Mouse (Mus musculus) large intestine, adult 2 months (tissue): ENCODE results near the gene Lrrc3c. TPM values are rescaled to one million over a fixed set of nuclear protein-coding genes. Genes with fewer than 3 reads are reported as not detected.
"Not testable (repeated sequence)": the region's sequence is repeated elsewhere in the genome, so short reads cannot be mapped to it uniquely, and the experiment has no call there.

ENCODE experiments used
- DNase-seq: peaks from one replicate; pipeline ENCODE4 v3.0.0-alpha.2; 2012; ENCODE audit warnings: low read depth, low spot score
- WGBS: fragments of 180-500 bp; shearing (Covaris S2); methylation state at CpG from one replicate; pipeline ENCODE4 v1.1.7; 2018; 5-methylcytosine and 5-hydroxymethylcytosine counted together
- polyA plus RNA-seq: library from polyadenylated mRNA; depleted of rRNA; stranded (reverse); fragments of >200 nt; gene quantifications from 2 replicates; pipeline ENCODE4 v1.2.3, GENCODE M21; 2012

The Lrrc3c gene
- polyA plus RNA-seq, 1 experiment = not detected

DNA sequence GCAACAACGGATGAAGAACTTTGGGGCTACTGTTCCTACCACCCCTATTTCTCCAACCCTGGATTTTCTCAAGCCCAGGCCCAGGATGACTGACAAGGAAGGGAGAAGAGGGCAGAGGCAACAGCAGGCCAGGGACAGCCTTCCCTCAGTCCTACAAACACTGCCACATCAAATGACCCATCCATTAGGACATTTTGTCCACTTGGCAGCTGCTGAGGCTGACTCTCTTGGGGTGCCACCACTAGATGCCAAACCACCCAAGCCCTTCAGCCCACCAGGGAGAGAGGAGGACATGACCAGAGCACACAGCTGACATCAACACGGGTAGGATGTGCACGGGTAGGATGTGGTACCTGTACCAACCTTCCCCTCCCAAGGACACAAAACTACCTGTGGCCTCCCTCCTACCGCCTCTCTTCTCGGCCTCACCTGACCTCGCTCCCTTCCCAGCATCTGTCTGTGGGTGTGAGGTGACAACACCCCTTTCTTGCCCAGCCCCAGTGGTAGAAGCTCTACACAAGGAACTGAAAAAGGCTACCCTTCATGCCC, 13.4 kb upstream of the Lrrc3c start:
- WGBS = 93% methylated on average over 6 of the region's 6 CpGs
- no peak for DNase-seq

- DNase-seq = no peak
- WGBS = 2% methylated on average over 22 of the region's 22 CpGs
Measured at GRCm38 (mm10) chr11:98586087-98586891, 11.8 kb upstream of the Lrrc3c start.

DNA sequence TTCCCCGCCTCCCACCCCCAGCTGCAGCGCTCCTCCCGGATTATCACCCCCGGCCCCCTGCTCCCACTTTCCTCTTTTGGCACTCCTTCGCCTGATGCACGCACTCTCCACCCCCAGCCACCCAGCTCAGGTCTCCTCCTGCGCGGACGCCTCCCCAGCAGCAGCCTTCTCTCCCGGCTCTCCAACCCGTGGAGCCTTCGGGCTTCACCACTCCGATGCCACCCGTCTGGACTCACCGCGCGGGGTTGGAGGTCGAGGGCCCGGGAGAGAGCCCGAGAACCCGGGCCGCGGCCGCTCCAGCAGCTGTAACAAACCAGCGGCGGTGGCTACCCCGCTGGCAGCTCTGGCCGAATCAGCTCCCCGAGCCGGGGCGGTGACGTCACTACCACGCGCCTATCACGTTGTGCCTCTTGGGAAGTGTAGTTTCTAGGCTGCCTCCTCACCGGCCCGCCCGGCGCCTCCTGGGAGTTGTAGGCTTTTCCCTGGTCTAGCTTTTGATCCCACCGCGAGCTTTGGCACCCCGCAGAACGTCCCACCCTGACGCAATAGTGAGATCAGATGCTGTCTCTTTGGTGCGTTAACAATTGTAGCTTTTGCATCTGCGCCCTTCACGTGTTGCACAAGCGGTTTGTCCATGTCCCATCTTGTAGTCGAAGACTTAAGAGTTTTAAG, 11.1 kb upstream of the Lrrc3c start, which contains the start of gene Ormdl3:
Gene Ormdl3, minus strand, starts transcription at position 477 of the 672 bp plus-strand sequence.
- DNase-seq = peak; percentile 94
- WGBS = under 1% methylated on average over 49 of the region's 49 CpGs

DNA sequence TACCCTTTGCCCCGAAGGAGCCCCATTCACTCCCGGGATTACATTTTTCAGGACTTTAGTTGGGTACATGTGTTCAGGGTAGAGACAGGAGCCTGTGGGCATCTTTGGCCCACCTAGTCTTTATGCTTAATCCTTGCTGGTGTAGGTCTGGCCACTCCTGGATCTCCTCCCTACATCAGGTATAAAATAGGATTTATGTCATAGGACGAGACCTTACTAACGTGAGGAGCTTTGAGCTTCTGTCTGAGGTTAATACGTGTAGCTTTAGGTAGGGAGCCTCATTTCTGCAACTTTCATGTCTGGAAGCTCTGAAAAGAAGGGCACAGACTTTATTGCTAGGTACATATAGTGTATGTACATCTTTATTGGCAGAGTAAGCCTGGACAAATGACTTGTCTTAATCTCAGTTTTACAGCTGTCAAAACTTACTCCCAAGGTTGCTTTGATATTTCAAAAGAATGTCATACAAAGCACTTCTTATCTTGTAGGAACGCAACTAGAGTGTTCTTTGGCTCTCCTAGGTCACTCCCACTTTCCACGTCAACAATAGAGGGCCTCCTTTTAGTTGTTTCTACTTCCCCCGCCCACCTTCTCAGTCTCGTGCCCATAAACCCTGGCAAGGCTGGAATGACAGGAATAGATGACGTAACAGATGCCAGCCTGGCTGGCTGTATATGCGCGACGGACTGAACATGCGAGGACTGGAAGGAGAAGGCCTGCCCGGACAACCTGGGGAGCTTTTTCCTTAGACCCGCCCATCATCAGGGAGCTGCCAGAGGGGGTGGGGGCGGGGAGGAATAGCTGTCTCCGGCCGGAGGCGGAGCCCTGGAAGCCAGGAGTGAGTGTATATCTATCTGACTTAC, 10.2 kb upstream of the Lrrc3c start:
- 4% methylated on average over 20 of the region's 20 CpGs for WGBS
- DNase-seq = peak; percentile 92

- no peak for DNase-seq
- WGBS = 54% methylated on average over 6 of the region's 6 CpGs
Measured at GRCm38 (mm10) chr11:98588833-98589281, 9.2 kb upstream of the Lrrc3c start.

GRCm38 (mm10) chr11:98589306-98589705, 8.8 kb upstream of the Lrrc3c start:
- DNase-seq = no peak
- 72% methylated on average over 8 of the region's 8 CpGs for WGBS

- no peak for DNase-seq
- WGBS = 56% methylated on average over 19 of the region's 19 CpGs
Measured at GRCm38 (mm10) chr11:98590548-98591445, 7.3 kb upstream of the Lrrc3c start.

DNA sequence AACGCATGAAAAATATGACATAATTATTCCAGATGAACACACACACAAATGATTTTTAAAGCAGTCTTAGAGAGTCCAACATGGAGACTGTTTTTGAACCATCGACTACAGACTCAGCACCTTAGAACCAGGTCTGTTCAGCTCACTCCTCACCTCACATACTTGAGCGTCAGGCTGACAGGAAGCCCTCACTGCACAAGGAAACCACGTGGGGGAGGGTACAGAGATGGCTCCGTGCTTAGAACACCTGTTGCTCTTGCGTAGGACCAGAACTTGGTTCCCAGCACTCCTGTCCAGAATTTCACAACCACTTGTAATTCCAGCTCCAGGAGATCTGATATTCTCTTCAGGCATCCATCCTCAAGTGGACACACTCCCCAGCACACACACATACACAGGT, 3.1 kb upstream of the Lrrc3c start:
- WGBS = 67% methylated on average over 6 of the region's 6 CpGs

DNA sequence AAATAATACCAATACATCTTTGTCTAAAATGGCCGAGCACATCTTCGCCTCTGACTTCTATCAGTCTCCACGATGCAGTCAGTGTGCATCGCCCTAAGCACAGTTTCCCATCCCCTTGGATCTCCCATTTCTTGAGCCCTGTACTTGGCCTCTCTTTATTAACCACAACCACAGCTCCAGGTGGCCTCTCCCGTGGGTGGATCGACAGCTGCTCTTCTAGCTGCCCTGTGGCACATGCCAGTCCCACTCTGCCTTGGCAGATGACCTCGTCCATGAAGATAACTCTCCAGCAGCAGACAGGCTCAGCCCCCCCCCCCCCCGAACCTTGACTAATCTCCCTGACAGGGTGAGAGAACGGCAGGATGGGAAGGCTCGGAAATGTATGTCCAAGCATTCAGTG, 2.6 kb upstream of the Lrrc3c start:
- DNase-seq = no peak
- 64% methylated on average over 10 of the region's 10 CpGs for WGBS

More for the DNA sequence above, 3.1 kb upstream of the Lrrc3c start:
- DNase-seq = no peak

- DNase-seq = no peak
- 46% methylated on average over 3 of the region's 3 CpGs for WGBS
Measured at GRCm38 (mm10) chr11:98595955-98596354, 2.1 kb upstream of the Lrrc3c start.

DNA sequence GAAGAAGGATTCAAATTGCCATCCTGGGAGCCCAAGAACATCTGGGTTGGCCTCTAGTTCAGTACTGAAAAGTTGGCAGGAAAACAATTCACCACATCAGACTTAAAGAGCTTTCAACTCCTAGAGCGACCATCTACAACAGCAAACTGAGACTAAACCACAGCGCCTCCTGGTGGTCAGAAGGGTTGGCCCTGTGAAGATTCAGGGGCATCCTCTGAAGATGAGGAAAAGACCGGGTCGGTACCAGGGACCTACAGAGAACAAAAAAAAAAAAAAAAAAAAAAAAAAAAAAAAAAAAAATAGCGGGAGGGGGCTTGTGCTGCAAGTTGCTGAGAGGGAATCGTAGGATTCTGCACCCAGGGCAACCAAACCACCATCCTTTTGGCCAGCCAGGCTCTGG, 728 bp upstream of the Lrrc3c start:
- no peak for DNase-seq
- WGBS = 24% methylated on average over 6 of the region's 6 CpGs

DNA sequence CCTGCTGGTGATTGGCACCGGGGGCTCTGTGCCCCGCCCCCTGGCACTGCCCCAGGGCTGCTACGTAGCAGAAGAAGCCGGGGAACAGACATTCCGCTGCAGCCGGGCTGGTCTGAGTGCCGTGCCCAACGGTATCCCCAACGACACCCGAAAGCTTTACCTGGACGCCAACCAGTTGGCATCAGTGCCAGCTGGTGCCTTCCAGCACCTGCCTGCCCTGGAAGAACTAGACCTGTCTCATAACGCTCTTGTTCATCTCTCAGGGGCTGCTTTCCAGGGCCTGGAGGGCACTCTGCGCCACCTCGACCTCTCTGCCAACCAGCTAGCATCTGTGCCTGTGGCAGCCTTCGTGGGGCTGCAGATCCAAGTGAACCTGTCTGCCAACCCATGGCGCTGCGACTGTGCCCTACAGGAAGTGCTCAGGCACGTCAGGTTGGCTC, 780 bp downstream of the Lrrc3c start:
- 41% methylated on average over 18 of the region's 18 CpGs for WGBS
- no peak for DNase-seq

DNA sequence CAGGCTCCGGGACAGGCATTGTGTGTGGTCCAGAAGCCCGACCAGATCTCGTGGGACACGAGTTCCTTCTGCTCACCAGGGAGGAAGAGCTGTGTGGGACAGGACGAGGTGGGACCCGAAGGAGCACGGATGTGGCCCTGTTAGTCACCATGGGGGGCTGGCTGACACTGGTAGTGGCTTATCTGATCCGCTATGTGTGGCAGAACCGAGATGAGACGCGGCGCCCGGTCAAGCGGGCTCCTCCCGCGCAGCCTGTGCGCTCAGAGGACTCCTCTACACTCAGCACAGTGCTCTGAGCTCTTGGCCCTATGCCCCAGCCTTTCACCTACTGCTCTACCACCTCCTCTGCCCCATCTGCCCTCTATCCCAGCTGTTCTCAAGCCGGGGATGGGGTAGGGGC, 1.2 kb downstream of the Lrrc3c start:
- DNase-seq = no peak
- 28% methylated on average over 18 of the region's 18 CpGs for WGBS

- WGBS = 4% methylated on average over 20 of the region's 20 CpGs
Measured at GRCm38 (mm10) chr11:98602090-98602690, 4.1 kb downstream of the Lrrc3c start.

DNA sequence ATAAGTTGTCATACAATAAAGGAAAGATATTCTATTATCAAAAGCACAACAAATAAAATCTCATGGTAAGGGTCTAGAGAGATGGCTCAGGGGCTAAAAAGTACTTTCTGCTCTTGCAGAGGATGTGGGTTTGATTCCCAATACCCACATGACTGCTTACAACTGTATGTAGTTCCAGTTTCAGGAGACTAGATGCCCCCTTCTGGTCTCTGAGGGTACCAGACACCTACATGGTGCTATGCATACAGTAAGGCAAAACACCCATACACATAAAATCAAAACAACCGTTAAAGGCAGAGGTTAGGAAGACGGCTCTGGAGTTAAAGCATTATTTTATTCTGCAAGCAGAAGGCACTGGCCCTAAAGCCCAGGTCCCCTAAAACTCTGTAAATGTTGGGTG, 5.9 kb downstream of the Lrrc3c start:
- no peak for DNase-seq
- 68% methylated on average over 2 of the region's 2 CpGs for WGBS

More at GRCm38 (mm10) chr11:98602090-98602690, 4.1 kb downstream of the Lrrc3c start:
- no peak for DNase-seq

DNA sequence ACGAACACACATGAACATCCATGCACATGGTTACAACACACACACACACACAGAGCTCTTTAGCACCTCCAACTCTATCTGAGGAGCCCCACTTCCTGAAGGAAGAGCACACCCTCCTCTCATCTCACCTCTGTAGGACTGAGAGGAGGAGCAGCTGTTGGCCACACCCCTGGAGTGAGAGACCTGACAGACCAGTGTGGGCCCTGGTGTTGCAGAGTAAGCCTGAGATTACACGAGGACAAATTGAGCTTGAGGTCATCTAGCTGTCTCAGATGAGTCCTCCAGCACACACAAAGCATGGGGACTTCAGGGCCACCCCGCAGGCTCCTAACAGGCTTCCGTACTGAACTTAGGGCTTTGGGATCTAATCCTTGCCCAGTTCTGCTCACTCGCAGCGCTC, 6.8 kb downstream of the Lrrc3c start:
- WGBS = 63% methylated on average over 6 of the region's 6 CpGs
- not testable (repeated sequence) for DNase-seq

GRCm38 (mm10) chr11:98606763-98607162, 8.7 kb downstream of the Lrrc3c start:
- no peak for DNase-seq

GRCm38 (mm10) chr11:98620791-98621190, 22.7 kb downstream of the Lrrc3c start:
- DNase-seq = no peak
- 93% methylated on average over 13 of the region's 13 CpGs for WGBS

More at GRCm38 (mm10) chr11:98606763-98607162, 8.7 kb downstream of the Lrrc3c start:
- 9% methylated on average over 3 of the region's 3 CpGs for WGBS
